Mouse (Mus musculus): ENCODE measurements at regions not wholly inside any gene's neighbourhood (a gene's known extent, or its start where the extent isn't known, plus 50 kb on each side); places are given as distances from the start of the nearest gene placed in this dataset.

- H3K4me3 ChIP-seq (ENCODE audit: low read depth, low read length), result no peak overlapping the region
- H3K27me3 ChIP-seq (replicated peaks; ENCODE audit: insufficient read depth, low read length), result no peaks in the 10 kb centered on the region
- TF ChIP-seq EP300 (IDR thresholded peaks at IDR 0.05) (peak; percentile 47), CTCF (IDR thresholded peaks at IDR 0.05) (no peak)
- ATAC-seq (peak; percentile 85), DNase-seq (ENCODE audit: low spot score) (peak; percentile 77)
- H3K9ac ChIP-seq (replicated peaks; ENCODE audit: low read depth), result no peak overlapping the region
- H3K9me3 ChIP-seq (ENCODE audit: low read length), result no peaks in the 10 kb centered on the region
- peak overlapping the region; percentile 64 for H3K27ac ChIP-seq (ENCODE audit: low read length)
- no peaks in the 10 kb centered on the region for H3K4me1 ChIP-seq (ENCODE audit: insufficient read depth, low read depth, low read length)
- no peak overlapping the region for H3K4me2 ChIP-seq (replicated peaks; ENCODE audit: low read depth, low read length)
- 44% methylated on average over 8 of the region's 8 CpGs for WGBS
- no peaks in the 10 kb centered on the region for H3K36me3 ChIP-seq (ENCODE audit: insufficient read depth, low read length)
Observed at GRCm38 (mm10) chr8:77988291-77989056, 224.6 kb upstream of the Ttc29 start.

- TF ChIP-seq EP300 (IDR thresholded peaks at IDR 0.05) (no peak), CTCF (IDR thresholded peaks at IDR 0.05) (peak; percentile 43)
- Histone ChIP-seq H3K4me1 (ENCODE audit: insufficient read depth, low read depth, low read length) (no peaks in the 10 kb centered on the region), H3K4me2 (replicated peaks; ENCODE audit: low read depth, low read length) (no peak overlapping the region), H3K9ac (replicated peaks; ENCODE audit: low read depth) (no peak overlapping the region), H3K27me3 (replicated peaks; ENCODE audit: insufficient read depth, low read length) (no peaks in the 10 kb centered on the region), H3K9me3 (ENCODE audit: low read length) (no peaks in the 10 kb centered on the region), H3K4me3 (ENCODE audit: low read depth, low read length) (no peak overlapping the region), H3K36me3 (ENCODE audit: insufficient read depth, low read length) (no peaks in the 10 kb centered on the region), H3K27ac (ENCODE audit: low read length) (no peak overlapping the region)
- ATAC-seq (no peak), DNase-seq (ENCODE audit: low spot score) (no peak)
- WGBS, result 49% methylated on average over 4 of the region's 4 CpGs
Observed at GRCm38 (mm10) chr8:77991050-77991449, 222.0 kb upstream of the Ttc29 start.

GRCm38 (mm10) chr8:78000303-78000702 lies 212.8 kb upstream of the Ttc29 start:
- Histone ChIP-seq H3K9ac (replicated peaks; ENCODE audit: low read depth) (no peak overlapping the region), H3K9me3 (ENCODE audit: low read length) (no peaks in the 10 kb centered on the region), H3K27ac (ENCODE audit: low read length) (no peak overlapping the region), H3K27me3 (replicated peaks; ENCODE audit: insufficient read depth, low read length) (no peaks in the 10 kb centered on the region), H3K4me3 (ENCODE audit: low read depth, low read length) (no peak overlapping the region), H3K36me3 (ENCODE audit: insufficient read depth, low read length) (no peaks in the 10 kb centered on the region), H3K4me1 (ENCODE audit: insufficient read depth, low read depth, low read length) (no peaks in the 10 kb centered on the region), H3K4me2 (replicated peaks; ENCODE audit: low read depth, low read length) (no peak overlapping the region)
- no peak for DNase-seq (ENCODE audit: low spot score)
- 92% methylated on average over 2 of the region's 3 CpGs for WGBS
- no peak for ATAC-seq
- TF ChIP-seq EP300 (IDR thresholded peaks at IDR 0.05) (no peak), CTCF (IDR thresholded peaks at IDR 0.05) (no peak)

- no peak for ATAC-seq
- Histone ChIP-seq H3K9ac (replicated peaks; ENCODE audit: low read depth) (no peak overlapping the region), H3K27me3 (replicated peaks; ENCODE audit: insufficient read depth, low read length) (no peaks in the 10 kb centered on the region), H3K4me3 (ENCODE audit: low read depth, low read length) (no peak overlapping the region), H3K4me1 (ENCODE audit: insufficient read depth, low read depth, low read length) (no peaks in the 10 kb centered on the region), H3K36me3 (ENCODE audit: insufficient read depth, low read length) (no peaks in the 10 kb centered on the region), H3K4me2 (replicated peaks; ENCODE audit: low read depth, low read length) (no peak overlapping the region), H3K9me3 (ENCODE audit: low read length) (no peaks in the 10 kb centered on the region), H3K27ac (ENCODE audit: low read length) (peak overlapping the region; percentile 32; the same call in 1 of the 2 replicates)
- TF ChIP-seq CTCF (IDR thresholded peaks at IDR 0.05), result no peak
- TF ChIP-seq EP300 (IDR thresholded peaks at IDR 0.05), result no peak
- WGBS, result 31% methylated on average over 5 of the region's 5 CpGs
- peak; percentile 47 for DNase-seq (ENCODE audit: low spot score)
Observed at GRCm38 (mm10) chr8:78001656-78002055, 211.4 kb upstream of the Ttc29 start.

- H3K36me3 ChIP-seq (ENCODE audit: insufficient read depth, low read length), result no peaks in the 10 kb centered on the region
- H3K4me1 ChIP-seq (ENCODE audit: insufficient read depth, low read depth, low read length), result no peaks in the 10 kb centered on the region
- peak; percentile 58 for DNase-seq (ENCODE audit: low spot score)
- H3K4me2 ChIP-seq (replicated peaks; ENCODE audit: low read depth, low read length), result no peak overlapping the region
- H3K27me3 ChIP-seq (replicated peaks; ENCODE audit: insufficient read depth, low read length), result no peaks in the 10 kb centered on the region
- no peak for ATAC-seq
- 18% methylated on average over 3 of the region's 3 CpGs for WGBS
- H3K4me3 ChIP-seq (ENCODE audit: low read depth, low read length), result no peak overlapping the region
- peak overlapping the region; percentile 32; the same call in 1 of the 2 replicates for H3K27ac ChIP-seq (ENCODE audit: low read length)
- TF ChIP-seq EP300 (IDR thresholded peaks at IDR 0.05) (no peak), CTCF (IDR thresholded peaks at IDR 0.05) (no peak)
- H3K9ac ChIP-seq (replicated peaks; ENCODE audit: low read depth), result no peak overlapping the region
- no peaks in the 10 kb centered on the region for H3K9me3 ChIP-seq (ENCODE audit: low read length)
Observed at GRCm38 (mm10) chr8:78002071-78002470, 211.0 kb upstream of the Ttc29 start.

- WGBS, result 13% methylated on average over 10 of the region's 10 CpGs
- Histone ChIP-seq H3K36me3 (ENCODE audit: insufficient read depth, low read length) (no peaks in the 10 kb centered on the region), H3K4me3 (ENCODE audit: low read depth, low read length) (no peak overlapping the region), H3K9ac (replicated peaks; ENCODE audit: low read depth) (no peak overlapping the region), H3K4me1 (ENCODE audit: insufficient read depth, low read depth, low read length) (no peaks in the 10 kb centered on the region), H3K27me3 (replicated peaks; ENCODE audit: insufficient read depth, low read length) (no peaks in the 10 kb centered on the region), H3K4me2 (replicated peaks; ENCODE audit: low read depth, low read length) (no peak overlapping the region), H3K9me3 (ENCODE audit: low read length) (no peaks in the 10 kb centered on the region), H3K27ac (ENCODE audit: low read length) (no peak overlapping the region)
- TF ChIP-seq EP300 (IDR thresholded peaks at IDR 0.05) (no peak), CTCF (IDR thresholded peaks at IDR 0.05) (peak; percentile 92)
- DNase-seq (ENCODE audit: low spot score) (peak; percentile 89), ATAC-seq (peak; percentile 68)
Observed at GRCm38 (mm10) chr8:78003888-78004543, 209.1 kb upstream of the Ttc29 start.

All from lung, postnatal 0 days (tissue).